Mouse (Mus musculus) spleen, adult 18-20 months (tissue): ENCODE data around the gene Ap2s1.

ENCODE experiments used
- DNase-seq, 2 experiments: peaks; one replicate each; pipeline ENCODE4 v3.0.0; 2022; ENCODE audit warnings: mixed read lengths in 2 of 2

The Ap2s1 gene

DNA sequence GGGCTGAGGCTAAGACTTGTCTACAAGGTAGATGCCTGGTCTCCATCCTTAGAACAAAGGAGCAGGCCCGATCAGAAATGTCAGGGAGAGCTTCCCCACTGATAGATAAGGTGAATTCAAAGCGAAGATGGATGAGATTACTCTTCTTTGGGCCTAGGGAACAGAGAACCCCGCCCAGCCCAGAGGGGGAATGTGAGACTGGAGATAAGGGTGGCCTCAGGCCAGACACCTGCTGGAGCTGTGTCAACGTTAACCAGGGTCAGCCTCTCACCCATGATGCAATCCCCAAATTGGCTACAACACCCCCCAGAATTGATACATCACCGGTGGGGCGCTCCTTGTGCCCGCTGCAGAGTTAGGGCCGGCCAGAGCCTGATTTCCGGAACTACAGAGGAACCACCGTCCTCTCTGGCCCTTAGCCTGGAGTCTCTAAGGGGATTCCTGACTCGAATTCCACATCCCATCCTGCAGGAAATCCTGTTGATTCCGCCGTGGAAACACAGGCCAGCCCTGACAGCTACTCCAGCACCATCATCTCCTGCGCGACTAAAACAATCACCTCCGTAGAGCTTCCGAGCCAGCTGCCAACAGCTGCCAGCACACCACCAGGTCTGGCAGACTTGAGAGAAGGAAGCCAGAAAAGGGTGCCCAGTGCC, 17.3 kb downstream of the Ap2s1 start:
- DNase-seq: no peak

DNA sequence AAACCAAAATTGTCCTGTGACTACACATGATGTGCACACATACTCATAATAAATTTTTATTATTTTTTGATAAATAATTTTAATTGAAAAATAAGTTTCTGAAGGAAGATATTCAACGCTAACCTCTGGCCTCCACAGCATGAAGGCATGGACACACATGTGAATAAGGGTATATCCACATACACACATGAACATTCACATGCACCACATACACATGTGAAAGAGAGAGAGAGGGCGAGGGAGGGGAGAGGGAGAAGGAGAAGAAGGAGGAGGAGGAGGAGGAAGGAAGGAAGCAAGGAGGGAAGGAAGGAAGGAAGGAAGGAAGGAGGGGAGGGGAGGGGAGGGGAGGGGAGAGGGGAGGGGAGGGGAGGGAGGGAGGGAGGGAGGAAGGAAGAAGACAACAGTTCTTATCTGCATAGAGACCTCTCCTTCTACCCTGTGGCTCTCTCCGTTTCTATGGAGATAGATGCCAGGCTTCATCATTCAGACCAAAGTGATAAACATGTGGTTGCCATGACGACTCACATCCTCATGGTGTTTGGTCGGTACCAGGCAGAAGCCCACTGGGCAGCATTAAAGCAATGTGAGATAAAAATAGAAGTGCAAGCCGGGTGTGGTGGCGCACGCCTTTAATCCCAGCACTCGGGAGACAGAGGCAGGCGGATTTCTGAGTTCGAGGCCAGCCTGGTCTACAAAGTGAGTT, 20.8 kb downstream of the Ap2s1 start:
- DNase-seq: no peak

DNA sequence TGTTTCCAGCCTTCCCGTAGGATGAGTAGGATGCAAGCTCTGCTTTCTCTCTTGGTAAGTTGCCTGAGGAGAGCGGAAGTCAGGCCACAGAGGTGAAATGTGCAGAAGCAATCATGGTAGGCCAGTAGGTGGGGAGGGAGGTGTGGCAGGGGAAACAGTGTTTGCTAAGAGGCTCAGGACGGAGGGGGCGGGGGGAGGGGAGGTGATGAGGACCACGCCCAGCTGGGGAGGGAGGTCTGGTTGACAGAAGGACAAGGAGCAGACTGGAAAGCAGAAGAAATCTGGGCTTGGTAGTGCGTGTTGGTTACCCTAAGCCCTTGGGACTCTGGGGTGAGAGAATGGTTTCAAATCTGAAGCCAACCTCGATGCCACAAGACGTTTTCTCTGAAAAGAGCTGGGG, 22.1 kb downstream of the Ap2s1 start:
- DNase-seq: no peak

DNA sequence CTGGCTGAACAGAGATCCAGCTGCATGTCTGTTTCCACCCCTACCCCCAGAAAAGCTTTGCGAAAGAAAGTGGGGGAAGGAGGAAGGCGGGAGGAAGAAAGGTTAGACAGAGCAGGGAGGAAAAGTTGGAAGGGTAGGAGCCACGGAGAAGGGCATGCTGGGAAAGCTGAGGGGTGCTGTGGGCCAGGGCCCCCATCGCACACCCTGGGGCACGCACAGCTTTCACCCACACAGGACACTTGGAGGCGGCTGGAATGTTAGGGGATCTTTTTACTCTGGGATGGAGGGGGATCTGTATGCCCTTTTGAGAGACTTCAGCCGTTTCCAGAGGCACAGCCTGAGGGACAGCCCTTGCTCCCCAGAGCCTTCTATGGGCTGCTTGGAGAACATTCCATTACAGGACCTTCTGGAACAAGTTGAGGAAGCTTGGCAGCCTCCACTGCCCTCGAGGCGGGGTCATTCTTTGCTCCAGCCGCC, 22.8 kb downstream of the Ap2s1 start:
- DNase-seq: no peak

DNA sequence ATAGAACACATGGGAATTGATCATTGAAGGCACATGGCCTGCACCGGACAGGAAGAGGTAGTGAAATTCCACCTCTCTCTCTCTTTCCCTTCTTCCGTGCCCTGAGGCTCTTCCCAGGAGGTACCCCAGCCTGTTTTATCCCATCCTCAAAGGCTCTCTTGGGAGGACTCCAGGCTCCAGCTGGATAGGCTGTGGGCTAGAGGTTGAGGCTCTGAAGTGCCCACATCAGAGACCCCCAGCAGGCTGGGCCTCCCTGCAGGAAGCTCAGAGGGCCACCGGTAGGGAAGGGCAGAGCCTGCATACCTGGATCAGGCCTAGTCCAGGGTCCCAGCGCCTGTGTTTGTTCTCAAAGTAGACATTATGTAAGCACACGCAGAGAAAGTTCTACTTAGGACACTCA, 23.4 kb downstream of the Ap2s1 start:
- DNase-seq: no peak

DNA sequence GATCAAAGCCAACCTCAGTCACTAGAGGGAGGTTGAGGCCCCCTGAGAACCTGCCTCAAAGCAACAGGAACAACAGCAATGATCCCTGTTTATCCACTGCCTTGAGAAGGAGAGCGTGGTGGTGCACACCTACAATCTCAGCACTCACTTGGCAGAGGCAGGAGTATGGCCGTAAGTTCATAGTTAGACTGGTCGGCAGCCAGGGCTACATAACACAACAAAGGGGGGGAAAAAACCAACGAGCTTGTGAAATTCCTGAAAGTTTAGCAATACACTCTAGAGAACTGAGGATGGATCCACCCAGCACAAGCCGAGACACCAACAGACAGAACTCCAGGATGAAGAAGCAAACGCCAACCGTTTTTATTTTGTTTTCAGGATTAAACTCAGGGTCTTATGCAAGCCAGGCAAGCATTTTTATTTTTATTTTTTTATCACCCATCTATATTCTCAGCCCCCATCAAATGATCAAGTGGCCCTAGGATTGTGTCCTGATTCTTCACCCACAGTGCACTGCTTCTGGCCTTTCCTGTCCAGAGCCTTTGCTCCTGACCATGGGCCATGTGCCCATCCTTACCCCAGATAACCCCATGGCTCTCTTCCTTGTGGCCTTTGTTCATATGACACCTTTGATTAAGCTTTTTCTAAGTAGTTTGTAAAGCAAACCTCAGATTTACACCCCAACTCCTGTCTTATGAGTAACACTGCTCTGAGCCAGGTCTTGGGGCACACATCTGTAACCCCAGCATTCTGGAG, 25.4 kb downstream of the Ap2s1 start:
- DNase-seq: no peak

DNA sequence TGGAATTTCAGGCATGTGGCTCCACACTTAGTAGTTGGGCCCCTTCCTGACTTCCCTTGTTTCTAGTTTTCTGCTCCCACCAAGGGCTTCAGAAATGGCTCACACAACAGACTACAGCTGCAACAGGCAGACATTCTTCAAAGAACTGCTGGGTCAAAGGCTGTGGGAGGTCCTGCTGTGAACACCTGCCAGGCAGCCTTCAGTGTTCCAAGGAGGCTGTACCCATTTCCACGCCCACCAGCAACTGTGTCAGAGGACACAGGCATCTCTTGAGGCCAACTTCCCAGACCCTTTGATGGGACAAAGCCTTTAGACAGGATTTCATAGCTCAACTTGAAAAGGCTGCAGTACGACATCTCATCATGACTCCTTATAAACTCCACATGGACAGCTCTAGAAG, 28.2 kb downstream of the Ap2s1 start:
- no peak for DNase-seq

DNA sequence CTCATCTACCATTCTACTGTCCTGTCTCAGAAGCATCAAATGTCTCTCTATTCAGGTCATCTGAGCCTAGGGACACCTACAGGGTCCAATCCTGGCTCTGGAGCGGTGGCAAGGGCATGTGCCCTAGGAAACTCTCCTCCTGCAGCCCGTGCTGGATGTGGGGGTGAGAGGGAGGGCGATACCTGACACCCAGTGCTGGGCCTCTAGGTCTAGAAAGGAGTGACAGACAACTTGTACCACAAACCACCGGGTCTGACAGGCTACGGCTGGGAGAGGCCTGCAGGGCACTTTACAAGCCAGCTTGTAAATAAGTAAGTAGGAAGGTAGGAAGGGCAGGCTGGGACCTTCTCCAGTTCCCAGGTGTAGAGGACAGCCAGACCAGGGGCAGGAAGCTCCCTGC, 37.7 kb downstream of the Ap2s1 start:
- DNase-seq: no peak

DNA sequence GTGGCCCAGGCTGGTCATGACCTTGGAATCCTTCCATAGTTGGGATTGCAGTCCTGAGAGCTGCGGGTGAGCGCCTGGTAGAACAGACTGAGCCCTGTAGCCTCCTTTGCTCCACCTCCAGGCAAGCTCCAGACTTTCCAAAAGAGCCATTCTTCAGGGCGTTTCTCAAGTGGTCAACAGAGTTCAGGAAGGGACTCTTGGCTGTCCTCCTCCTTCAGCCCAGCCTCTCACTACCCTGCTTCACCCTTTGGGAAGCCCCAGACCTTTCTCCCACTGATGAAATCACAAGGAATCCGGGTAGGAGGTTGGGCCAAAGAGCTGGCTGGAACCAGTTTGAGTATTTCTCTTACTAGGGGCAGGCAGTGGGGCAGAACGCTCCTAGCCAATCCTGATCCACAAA, 41.9 kb downstream of the Ap2s1 start:
- no peak for DNase-seq

DNA sequence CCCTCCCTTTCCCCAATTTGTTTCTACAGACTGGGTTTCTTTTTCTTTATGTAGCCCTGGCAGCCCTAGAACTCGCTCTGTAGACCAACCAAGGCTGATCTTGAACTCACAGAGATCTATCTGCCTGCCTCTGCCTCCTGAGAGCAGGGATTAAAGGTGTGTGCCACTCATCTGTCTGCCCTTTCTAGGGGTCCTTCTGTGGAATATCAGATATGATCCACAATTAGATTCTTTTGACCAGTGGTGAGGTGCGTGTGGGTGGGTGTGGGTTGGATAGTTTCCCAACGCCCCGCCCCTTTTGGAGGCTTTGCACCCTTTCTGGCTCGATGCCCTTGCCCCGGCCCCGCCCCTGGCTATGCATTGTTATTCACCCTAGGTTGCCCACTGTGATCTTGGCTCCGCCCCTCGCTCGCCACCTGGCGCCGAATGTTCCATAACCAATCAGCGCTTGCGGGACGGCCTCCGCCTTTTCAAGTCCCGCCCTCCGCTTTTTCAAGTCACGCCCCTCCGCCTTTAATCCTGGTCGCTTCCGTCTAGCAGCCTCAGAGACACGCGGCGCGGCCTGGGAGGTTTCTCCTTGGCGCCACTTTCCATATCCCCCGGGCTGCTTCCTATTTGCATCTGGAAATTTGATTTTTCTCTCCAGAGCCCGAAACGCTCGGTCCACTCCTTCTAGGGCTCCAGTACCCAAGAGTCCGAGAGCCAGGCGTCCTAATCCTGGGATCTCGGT, 42.8 kb downstream of the Ap2s1 start, which contains the start of gene Slc1a5:
Gene Slc1a5, plus strand, starts transcription at position 516 of the 730 bp plus-strand sequence.
- DNase-seq: peak; percentile 95

DNA sequence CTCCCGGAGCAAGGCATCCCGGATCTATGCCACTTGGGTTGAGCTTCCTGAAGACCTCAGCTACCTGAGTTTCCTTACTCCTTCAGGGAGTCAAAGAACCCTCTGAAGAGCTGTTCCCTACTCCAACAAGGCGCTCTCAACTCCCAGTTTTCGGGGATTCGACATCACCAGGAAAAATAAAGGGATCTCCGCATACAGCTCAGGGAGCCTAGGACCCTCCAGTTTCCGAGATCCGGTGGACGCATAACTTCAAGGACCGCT, 43.3 kb downstream of the Ap2s1 start:
- no peak for DNase-seq

DNA sequence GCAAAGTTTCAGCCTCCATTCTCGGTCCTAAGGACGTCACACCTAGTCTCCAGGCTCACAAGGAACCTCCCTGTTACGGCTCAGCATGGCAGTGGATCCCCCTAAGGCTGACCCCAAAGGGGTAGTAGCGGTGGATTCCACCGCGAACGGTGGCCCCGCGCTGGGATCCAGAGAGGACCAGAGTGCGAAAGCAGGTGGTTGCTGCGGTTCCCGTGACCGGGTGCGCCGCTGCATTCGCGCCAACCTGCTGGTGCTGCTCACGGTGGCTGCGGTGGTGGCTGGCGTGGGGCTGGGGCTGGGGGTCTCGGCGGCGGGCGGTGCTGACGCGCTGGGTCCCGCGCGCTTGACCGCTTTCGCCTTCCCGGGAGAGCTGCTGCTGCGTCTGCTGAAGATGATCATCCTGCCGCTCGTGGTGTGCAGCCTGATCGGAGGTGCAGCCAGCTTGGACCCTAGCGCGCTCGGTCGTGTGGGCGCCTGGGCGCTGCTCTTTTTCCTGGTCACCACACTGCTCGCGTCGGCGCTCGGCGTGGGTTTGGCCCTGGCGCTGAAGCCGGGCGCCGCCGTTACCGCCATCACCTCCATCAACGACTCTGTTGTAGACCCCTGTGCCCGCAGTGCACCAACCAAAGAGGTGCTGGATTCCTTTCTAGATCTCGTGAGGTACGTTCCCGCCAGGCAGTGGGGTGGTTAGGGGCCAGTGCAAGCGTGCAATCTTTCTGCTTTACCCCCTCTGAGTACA, 43.8 kb downstream of the Ap2s1 start:
- DNase-seq: peak; percentile 28 to 52

DNA sequence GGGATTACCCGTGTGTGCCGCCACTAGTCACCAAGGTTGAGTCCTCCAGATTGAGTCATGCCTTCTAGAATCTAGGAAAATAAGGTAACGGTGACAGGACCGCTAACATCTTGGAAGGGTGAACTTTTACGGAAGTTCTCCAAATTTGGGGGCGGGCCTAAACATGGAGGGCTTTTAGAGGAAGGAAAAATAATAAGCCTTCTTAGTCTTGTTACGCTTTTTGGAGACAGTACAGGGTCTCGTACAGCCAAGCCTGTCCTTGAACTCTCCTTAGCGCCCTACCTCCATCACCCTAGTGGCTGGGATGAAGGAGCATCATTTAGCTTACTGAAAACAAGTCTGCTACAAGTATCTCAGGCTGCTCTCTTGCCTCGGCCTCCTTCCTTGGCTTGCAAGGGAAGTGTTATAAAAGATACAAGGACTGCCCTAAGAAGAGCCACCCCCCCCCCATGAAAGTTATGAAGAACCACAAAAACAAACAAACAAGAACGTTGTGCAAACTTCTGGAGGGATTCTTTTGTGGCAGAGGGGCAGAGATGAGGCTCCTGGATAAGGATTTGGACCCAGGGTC, 44.4 kb downstream of the Ap2s1 start:
- DNase-seq: no peak

DNA sequence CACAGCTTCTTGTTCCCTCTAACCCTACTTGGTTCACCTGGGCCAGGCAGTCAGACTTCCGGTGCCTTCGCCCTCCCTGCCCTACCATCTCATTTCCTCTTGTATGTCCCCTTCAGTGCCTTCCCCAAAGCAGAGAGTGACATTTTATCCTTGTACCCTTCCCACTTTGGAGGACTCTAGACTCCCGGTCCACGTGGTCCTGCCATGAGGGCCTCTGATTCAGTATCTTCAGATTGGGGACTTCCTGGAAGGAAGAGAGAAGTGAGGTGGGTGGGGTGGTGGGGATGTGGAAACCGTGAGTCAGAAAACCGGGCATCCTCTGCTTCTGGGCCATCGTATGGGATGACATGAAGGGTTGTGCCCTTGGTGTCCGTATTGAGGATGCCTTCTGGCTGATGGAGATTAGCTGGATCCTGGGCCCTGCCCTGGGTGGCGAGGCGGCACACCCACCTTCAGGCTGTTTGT, 45.0 kb downstream of the Ap2s1 start:
- peak; percentile 20 to 47 for DNase-seq

DNA sequence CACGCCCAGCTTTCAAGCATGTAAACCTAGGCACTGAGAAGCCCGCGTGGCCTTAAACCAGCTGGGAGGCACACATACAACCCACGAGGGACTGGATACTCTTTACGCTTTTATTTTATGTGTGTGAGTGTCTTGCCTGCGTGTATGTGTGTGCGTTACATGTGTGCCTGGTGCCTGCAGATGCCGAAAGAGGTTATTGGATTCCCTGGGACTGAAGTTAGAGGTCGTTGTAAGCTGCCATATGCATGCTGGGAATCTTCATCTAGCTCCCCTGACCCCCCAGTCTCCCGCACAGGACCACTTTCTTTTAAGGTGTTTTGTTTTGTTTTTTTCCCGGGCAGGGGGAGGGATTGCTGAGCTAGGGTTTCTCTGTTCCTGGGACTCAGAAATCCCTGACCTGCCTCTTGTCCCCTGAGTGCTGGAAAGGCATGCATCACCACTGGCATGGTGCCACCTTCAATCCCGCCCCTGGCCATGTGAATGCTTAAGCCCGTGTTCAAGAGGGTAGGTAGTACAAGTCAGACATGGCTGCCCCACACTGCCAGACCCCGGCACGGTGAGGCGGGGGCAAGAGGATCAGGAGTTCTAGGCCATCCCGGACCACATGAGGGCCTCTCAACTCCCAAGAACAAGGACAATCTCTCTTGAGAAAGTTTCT, 45.7 kb downstream of the Ap2s1 start:
- DNase-seq: peak; percentile 20 to 24

DNA sequence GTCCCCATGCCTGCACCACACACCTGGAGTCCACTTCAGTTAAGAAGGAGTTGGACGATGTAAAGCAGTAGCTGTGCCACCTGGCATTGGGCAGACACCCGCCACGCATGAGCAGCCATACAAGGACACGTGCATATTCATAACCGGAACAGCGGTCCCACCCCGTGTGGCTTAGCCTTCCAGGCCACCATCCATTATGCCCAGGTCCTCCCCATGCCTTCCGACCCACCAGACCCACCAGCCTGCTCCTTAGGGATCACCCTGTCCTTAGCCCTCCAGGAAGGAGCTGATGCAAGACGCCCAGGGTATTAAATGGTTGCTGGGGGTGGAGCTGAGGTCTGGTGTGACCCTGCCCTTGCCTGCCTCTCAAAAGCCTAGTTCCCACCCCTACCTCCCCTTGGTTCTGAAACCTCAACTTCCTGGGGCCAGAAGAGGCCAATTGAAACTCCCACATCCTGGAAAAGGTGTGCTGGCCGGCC, 46.3 kb downstream of the Ap2s1 start:
- DNase-seq: peak; percentile 43 to 63

DNA sequence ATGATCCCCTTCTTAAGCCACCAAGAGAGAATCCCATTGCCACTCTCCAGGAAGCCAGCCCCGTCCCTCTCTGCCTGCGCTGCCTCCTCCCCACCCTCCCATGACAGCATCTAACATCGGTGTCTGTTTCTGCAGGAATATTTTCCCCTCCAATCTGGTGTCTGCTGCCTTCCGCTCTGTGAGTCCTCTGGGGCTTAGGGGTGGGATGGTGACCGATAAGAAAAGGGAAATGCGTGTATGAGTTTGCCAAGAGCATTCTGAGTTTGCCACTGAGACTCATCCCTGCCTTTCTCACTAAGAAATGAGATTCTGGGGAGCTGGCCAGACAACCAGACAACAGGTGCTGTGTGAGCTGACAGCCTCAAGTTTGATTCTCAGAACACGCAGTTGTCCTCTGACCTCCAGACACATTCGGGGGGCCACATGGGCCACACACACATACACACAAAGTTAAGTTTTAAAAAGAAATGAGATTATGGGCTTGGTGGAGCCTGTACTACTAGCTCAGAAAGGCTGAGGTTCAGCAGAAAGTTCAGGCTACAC, 47.4 kb downstream of the Ap2s1 start:
- DNase-seq: no peak

DNA sequence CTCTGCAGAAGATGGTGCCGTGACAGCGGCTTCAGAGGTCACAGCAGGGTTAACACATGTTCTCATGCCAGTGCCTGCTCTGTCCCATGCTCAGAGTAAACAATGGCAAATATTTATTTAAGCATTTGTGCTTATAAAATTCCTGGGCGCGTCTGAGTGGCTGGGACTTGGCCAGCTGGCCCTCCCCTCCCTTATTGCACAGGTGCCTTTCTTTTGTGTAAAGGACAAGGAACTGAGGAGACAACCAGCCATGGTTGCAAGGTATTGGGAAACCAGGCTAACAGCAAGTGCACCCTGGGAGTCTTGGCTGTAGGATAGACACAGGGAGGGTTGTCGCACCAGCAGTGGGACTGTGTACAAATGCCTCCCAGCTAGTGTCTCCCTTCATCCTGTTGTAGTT, 54.1 kb downstream of the Ap2s1 start:
- DNase-seq: no peak

DNA sequence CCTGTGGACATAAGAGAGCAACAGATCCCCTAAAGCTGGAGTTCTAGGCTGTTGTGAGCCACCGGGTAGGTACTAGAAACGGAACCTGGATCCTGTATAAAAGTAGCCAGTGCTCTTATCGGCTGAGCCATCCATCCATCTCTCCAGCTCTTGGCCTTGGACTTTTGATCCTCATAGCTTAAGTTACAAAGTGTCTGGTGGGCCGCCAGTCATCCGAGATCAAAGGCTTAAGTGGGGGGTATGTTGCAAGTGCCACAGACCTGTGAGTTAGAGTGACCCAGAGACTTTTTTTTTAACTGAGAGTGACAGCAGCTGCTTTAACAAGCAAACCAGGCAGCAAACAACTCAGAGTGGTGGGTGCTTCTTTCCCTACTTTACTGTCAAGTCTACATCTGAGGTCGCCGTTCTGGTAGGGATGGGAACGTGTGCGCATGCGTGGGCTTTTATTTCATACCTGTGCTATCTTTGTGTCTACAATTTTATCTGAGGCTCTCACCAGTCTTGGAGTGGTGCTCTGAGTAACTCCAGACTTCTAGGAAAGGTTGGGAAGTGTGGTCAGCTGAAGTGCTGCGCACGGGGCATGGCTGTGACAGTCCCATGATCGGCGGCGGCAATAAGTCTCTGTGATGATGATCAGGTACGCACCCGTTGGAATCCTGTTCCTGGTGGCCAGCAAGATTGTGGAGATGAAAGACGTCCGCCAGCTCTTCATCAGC, 55.0 kb downstream of the Ap2s1 start:
- DNase-seq: no peak

DNA sequence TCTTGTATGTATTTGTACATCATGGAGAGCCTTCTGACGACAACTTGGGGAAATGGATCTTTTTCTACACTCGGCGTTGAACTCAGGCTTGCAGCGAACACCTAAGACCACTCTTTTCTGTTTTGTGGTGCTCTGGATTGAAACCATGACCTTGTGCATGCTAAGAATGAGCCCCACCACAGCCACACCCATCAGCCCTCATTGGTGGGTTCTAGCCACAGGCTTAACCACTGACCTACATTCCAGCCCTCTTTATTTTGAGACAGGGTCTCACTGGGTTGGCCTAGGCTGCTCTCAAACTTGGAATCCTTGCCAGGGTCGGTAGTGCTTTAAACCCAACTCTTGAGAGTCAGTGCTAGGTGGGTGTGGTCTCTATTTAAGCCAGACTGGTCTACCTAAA, 56.7 kb downstream of the Ap2s1 start:
- no peak for DNase-seq
